Mouse (Mus musculus): ENCODE measurements around the gene Itpkb. TPM values are rescaled to one million over a fixed set of nuclear protein-coding genes. Genes with fewer than 3 reads are reported as not detected.
A peak's percentile ranks its signal among the peaks of the same experiment; 100 is the strongest.

The Itpkb gene
- polyA plus RNA-seq, 1 experiment: 12.4 TPM

- H3K9ac ChIP-seq (ENCODE audit: low read depth, poor library complexity, severe bottlenecking): no peak overlapping the region
- no peak overlapping the region for H3K27ac ChIP-seq (ENCODE audit: insufficient read depth, low read length)
These were observed 35.0 kb downstream of the Itpkb start for GRCm38 (mm10) chr1:180365180-180365810.

GRCm38 (mm10) chr1:180365983-180366811, 35.9 kb downstream of the Itpkb start:
- Histone ChIP-seq H3K4me1 (ENCODE audit: control insufficient read depth, insufficient read depth, low read length) (no peaks in the 10 kb centered on the region), H3K27ac (ENCODE audit: insufficient read depth, low read length) (no peak overlapping the region), H3K9me3 (replicated peaks; ENCODE audit: control insufficient read depth, insufficient read depth, low read length, poor library complexity, severe bottlenecking) (no peaks in the 10 kb centered on the region), H3K36me3 (ENCODE audit: control insufficient read depth, insufficient read depth, low read length, poor library complexity, severe bottlenecking) (no peaks in the 10 kb centered on the region), H3K4me3 (ENCODE audit: low read depth, low read length) (no peak overlapping the region), H3K9ac (ENCODE audit: low read depth, poor library complexity, severe bottlenecking) (no peak overlapping the region), H3K27me3 (ENCODE audit: control insufficient read depth, insufficient read depth, low read length, poor library complexity, severe bottlenecking) (no peaks in the 10 kb centered on the region)
- TF ChIP-seq POLR2A (IDR thresholded peaks at IDR 0.05; ENCODE audit: insufficient read depth, low read length): no peak
- TF ChIP-seq CTCF (IDR thresholded peaks at IDR 0.05; ENCODE audit: low read depth, low read length): no peak
- no peak for TF ChIP-seq EP300 (IDR thresholded peaks at IDR 0.05; ENCODE audit: insufficient read depth, low read depth, low read length)

More at GRCm38 (mm10) chr1:180365180-180365810, 35.0 kb downstream of the Itpkb start:
- Histone ChIP-seq H3K9me3 (replicated peaks; ENCODE audit: control insufficient read depth, insufficient read depth, low read length, poor library complexity, severe bottlenecking) (no peaks in the 10 kb centered on the region), H3K4me1 (ENCODE audit: control insufficient read depth, insufficient read depth, low read length) (no peaks in the 10 kb centered on the region), H3K4me3 (ENCODE audit: low read depth, low read length) (peak overlapping the region; percentile 78), H3K27me3 (ENCODE audit: control insufficient read depth, insufficient read depth, low read length, poor library complexity, severe bottlenecking) (no peaks in the 10 kb centered on the region), H3K36me3 (ENCODE audit: control insufficient read depth, insufficient read depth, low read length, poor library complexity, severe bottlenecking) (no peaks in the 10 kb centered on the region)
- TF ChIP-seq POLR2A (IDR thresholded peaks at IDR 0.05; ENCODE audit: insufficient read depth, low read length) (peak; percentile 82), EP300 (IDR thresholded peaks at IDR 0.05; ENCODE audit: insufficient read depth, low read depth, low read length) (no peak)

- no peak for TF ChIP-seq CTCF (IDR thresholded peaks at IDR 0.05; ENCODE audit: low read depth, low read length)
- TF ChIP-seq EP300 (IDR thresholded peaks at IDR 0.05; ENCODE audit: insufficient read depth, low read depth, low read length): no peak
- TF ChIP-seq POLR2A (IDR thresholded peaks at IDR 0.05; ENCODE audit: insufficient read depth, low read length): no peak
- Histone ChIP-seq H3K27me3 (ENCODE audit: control insufficient read depth, insufficient read depth, low read length, poor library complexity, severe bottlenecking) (no peaks in the 10 kb centered on the region), H3K9ac (ENCODE audit: low read depth, poor library complexity, severe bottlenecking) (no peak overlapping the region), H3K27ac (ENCODE audit: insufficient read depth, low read length) (no peak overlapping the region), H3K9me3 (replicated peaks; ENCODE audit: control insufficient read depth, insufficient read depth, low read length, poor library complexity, severe bottlenecking) (no peaks in the 10 kb centered on the region), H3K36me3 (ENCODE audit: control insufficient read depth, insufficient read depth, low read length, poor library complexity, severe bottlenecking) (no peaks in the 10 kb centered on the region), H3K4me3 (ENCODE audit: low read depth, low read length) (no peak overlapping the region), H3K4me1 (ENCODE audit: control insufficient read depth, insufficient read depth, low read length) (no peaks in the 10 kb centered on the region)
These were observed 36.8 kb downstream of the Itpkb start for GRCm38 (mm10) chr1:180367045-180367619.

DNA sequence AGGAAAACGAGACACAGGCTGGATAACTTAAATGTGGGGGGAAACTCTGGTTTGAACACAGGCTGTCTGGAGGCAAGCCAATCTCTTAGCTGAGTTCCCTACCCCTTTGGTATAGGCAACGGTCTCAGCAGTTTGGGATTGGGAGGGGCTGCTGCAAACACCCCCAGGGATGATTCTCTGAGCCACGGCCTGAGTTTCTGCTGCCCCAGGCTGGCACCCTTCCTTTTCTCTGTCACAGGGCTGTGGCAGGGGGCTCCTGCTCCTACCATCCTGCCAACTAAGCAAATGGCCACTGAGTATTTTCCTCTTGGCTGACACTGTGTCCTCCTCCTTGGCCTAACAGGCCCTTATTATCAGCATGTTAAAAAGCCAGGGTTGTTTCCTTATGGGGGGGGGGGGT, 37.3 kb downstream of the Itpkb start:
- no peak for TF ChIP-seq EP300 (IDR thresholded peaks at IDR 0.05; ENCODE audit: insufficient read depth, low read depth, low read length)
- no peak for TF ChIP-seq CTCF (IDR thresholded peaks at IDR 0.05; ENCODE audit: low read depth, low read length)
- TF ChIP-seq POLR2A (IDR thresholded peaks at IDR 0.05; ENCODE audit: insufficient read depth, low read length): no peak
- H3K9ac ChIP-seq (ENCODE audit: low read depth, poor library complexity, severe bottlenecking): no peak overlapping the region
- H3K4me1 ChIP-seq (ENCODE audit: control insufficient read depth, insufficient read depth, low read length): no peaks in the 10 kb centered on the region
- H3K4me3 ChIP-seq (ENCODE audit: low read depth, low read length): no peak overlapping the region
- no peaks in the 10 kb centered on the region for H3K27me3 ChIP-seq (ENCODE audit: control insufficient read depth, insufficient read depth, low read length, poor library complexity, severe bottlenecking)
- no peaks in the 10 kb centered on the region for H3K36me3 ChIP-seq (ENCODE audit: control insufficient read depth, insufficient read depth, low read length, poor library complexity, severe bottlenecking)
- H3K27ac ChIP-seq (ENCODE audit: insufficient read depth, low read length): no peak overlapping the region
- no peaks in the 10 kb centered on the region for H3K9me3 ChIP-seq (replicated peaks; ENCODE audit: control insufficient read depth, insufficient read depth, low read length, poor library complexity, severe bottlenecking)

DNA sequence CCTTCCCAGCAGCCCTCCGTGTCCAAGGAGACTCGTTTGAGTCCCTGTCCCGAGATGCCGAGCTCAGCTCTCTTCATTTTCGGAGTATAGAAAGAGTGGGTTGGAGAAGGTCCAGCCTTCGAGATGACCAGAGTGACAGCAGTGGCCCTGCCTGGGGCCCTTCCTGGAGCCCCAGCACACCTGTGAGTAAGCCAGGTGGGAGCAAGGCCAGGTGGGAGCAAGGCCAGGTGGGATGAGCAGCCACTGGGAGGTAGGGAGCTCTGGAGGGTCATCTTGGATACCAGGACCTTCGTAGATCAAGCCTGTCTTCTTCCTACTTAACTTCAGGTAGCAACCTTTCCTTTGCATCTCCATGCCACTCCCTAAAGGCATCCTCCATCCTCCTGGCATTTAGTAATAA, 37.8 kb downstream of the Itpkb start:
- no peaks in the 10 kb centered on the region for H3K4me1 ChIP-seq (ENCODE audit: control insufficient read depth, insufficient read depth, low read length)
- no peak overlapping the region for H3K27ac ChIP-seq (ENCODE audit: insufficient read depth, low read length)
- TF ChIP-seq POLR2A (IDR thresholded peaks at IDR 0.05; ENCODE audit: insufficient read depth, low read length): no peak
- TF ChIP-seq EP300 (IDR thresholded peaks at IDR 0.05; ENCODE audit: insufficient read depth, low read depth, low read length): no peak
- no peak for TF ChIP-seq CTCF (IDR thresholded peaks at IDR 0.05; ENCODE audit: low read depth, low read length)
- no peak overlapping the region for H3K4me3 ChIP-seq (ENCODE audit: low read depth, low read length)
- no peaks in the 10 kb centered on the region for H3K9me3 ChIP-seq (replicated peaks; ENCODE audit: control insufficient read depth, insufficient read depth, low read length, poor library complexity, severe bottlenecking)
- H3K36me3 ChIP-seq (ENCODE audit: control insufficient read depth, insufficient read depth, low read length, poor library complexity, severe bottlenecking): no peaks in the 10 kb centered on the region
- H3K27me3 ChIP-seq (ENCODE audit: control insufficient read depth, insufficient read depth, low read length, poor library complexity, severe bottlenecking): no peaks in the 10 kb centered on the region
- no peak overlapping the region for H3K9ac ChIP-seq (ENCODE audit: low read depth, poor library complexity, severe bottlenecking)

- H3K27ac ChIP-seq (ENCODE audit: insufficient read depth, low read length): no peak overlapping the region
- H3K9ac ChIP-seq (ENCODE audit: low read depth, poor library complexity, severe bottlenecking): no peak overlapping the region
- H3K27me3 ChIP-seq (ENCODE audit: control insufficient read depth, insufficient read depth, low read length, poor library complexity, severe bottlenecking): no peaks in the 10 kb centered on the region
- TF ChIP-seq POLR2A (IDR thresholded peaks at IDR 0.05; ENCODE audit: insufficient read depth, low read length) (no peak), CTCF (IDR thresholded peaks at IDR 0.05; ENCODE audit: low read depth, low read length) (no peak), EP300 (IDR thresholded peaks at IDR 0.05; ENCODE audit: insufficient read depth, low read depth, low read length) (no peak)
- no peaks in the 10 kb centered on the region for H3K4me1 ChIP-seq (ENCODE audit: control insufficient read depth, insufficient read depth, low read length)
- H3K36me3 ChIP-seq (ENCODE audit: control insufficient read depth, insufficient read depth, low read length, poor library complexity, severe bottlenecking): no peaks in the 10 kb centered on the region
- no peak overlapping the region for H3K4me3 ChIP-seq (ENCODE audit: low read depth, low read length)
- H3K9me3 ChIP-seq (replicated peaks; ENCODE audit: control insufficient read depth, insufficient read depth, low read length, poor library complexity, severe bottlenecking): no peaks in the 10 kb centered on the region
These were observed 38.4 kb downstream of the Itpkb start for GRCm38 (mm10) chr1:180368646-180369045.
